Mouse (Mus musculus) fat pad, adult 2 months (tissue): ENCODE measurements around the gene Zkscan17.
"Not testable (repeated sequence)": the region's sequence is repeated elsewhere in the genome, so short reads cannot be mapped to it uniquely, and the experiment has no call there.

ENCODE experiments used
- DNase-seq: peaks from one replicate; pipeline ENCODE4 v3.0.0-alpha.2; 2011; ENCODE audit warnings: low read depth, low spot score; ENCODE audit errors: extremely low read depth

Gene Zkscan17

GRCm38 (mm10) chr11:59526472-59527080 lies at the start of gene Zkscan17:
Gene Zkscan17, minus strand, starts transcription at chr11:59526751.
- no peak for DNase-seq

DNA sequence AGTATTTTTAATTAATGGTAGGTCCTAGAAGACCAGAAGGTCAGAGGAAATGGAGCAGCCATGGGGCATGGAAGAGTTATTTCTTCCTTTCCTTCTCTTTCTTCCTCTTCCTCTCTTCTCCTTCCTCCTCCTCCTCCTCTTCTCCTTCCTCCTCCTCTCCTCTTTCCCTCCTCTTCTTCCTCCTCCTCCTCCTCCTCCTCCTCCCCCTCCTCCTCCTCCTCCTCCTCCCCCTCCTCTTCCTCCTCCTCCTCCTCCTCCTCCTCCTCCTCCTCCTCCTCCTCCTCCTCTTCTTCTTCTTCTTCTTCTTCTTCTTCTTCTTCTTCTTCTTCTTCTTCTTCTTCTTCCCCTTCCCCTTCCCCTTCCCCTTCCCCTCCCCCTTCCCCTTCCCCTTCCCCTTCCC lies 49.6 kb upstream of the Zkscan17 start, which contains the start of gene Olfr222:
Gene Olfr222, minus strand, starts transcription at position 101 of the 400 bp plus-strand sequence.
- DNase-seq = not testable (repeated sequence)

- DNase-seq = no peak
Observed at GRCm38 (mm10) chr11:59575726-59576125, 49.2 kb upstream of the Zkscan17 start.

GRCm38 (mm10) chr11:59569306-59569705 lies 42.8 kb upstream of the Zkscan17 start:
- no peak for DNase-seq

- DNase-seq = no peak
Observed at GRCm38 (mm10) chr11:59562837-59563236, 36.3 kb upstream of the Zkscan17 start.

- no peak for DNase-seq
Observed at GRCm38 (mm10) chr11:59562336-59562735, 35.8 kb upstream of the Zkscan17 start.

- no peak for DNase-seq
Observed at GRCm38 (mm10) chr11:59560906-59561305, 34.4 kb upstream of the Zkscan17 start.

DNA sequence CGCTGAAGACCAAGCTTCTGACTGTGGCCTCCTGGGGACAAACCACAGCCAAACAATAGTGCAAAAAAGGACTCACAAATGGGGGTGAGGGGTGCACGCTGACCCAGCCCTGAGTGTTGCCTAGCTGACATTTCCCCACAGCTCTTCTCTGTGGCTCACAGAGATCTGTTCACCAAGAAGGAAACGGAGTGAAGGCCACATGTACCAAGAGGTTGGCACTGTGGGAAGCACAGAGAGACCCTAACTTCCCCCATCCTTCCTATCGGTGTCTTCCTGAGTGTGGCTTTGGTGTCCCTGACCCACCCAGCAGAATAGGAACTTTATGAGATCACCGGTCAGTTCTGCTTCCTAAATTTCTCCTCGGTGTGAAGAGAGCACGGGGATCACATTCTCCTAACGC lies 28.0 kb upstream of the Zkscan17 start:
- DNase-seq = no peak

- no peak for DNase-seq
Observed at GRCm38 (mm10) chr11:59554127-59554526, 27.6 kb upstream of the Zkscan17 start.

- no peak for DNase-seq
Observed at GRCm38 (mm10) chr11:59544005-59544404, 17.5 kb upstream of the Zkscan17 start.

DNA sequence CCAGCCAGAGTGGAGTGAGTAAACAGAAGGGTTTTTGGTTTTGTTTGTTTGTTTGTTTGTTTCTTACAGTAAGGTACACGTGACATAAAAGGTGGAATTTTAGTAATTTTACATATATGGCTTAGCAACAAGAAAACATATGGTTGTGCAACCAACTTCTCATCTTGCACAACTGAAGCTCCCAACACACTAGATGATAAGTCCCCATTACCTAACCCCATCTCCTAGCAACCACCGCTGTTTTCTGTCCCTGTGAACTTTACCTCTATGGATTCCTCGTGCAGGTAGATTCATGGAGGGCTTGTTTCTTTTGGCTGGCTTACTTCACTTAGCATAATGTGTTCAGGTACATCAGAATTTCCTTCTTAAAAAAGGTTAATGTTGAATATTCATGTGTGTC lies 16.8 kb upstream of the Zkscan17 start:
- DNase-seq = no peak

- no peak for DNase-seq
Observed at GRCm38 (mm10) chr11:59542442-59542841, 15.9 kb upstream of the Zkscan17 start.

DNA sequence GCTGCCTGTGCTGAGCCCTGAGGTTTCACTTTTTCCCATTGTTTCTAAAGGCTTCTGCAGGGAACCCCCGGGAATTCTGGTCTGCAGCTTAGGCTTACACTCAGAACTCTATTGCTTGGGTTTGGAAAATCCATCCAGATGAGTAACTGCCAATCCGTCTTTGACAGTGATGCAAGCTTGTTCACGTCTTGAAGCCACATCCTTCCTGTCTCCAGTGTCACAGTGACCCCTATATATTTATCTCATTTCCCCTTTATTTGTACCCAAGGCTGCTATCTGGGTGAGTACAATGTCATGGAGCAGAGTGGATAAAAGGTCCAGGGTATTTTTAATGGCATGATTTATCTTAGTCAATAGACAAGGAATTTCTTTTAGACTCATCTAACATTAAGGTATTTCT lies 14.8 kb upstream of the Zkscan17 start, which contains the start of gene Nlrp3:
Gene Nlrp3, plus strand, starts transcription at position 245 of the 400 bp plus-strand sequence.
- no peak for DNase-seq

DNA sequence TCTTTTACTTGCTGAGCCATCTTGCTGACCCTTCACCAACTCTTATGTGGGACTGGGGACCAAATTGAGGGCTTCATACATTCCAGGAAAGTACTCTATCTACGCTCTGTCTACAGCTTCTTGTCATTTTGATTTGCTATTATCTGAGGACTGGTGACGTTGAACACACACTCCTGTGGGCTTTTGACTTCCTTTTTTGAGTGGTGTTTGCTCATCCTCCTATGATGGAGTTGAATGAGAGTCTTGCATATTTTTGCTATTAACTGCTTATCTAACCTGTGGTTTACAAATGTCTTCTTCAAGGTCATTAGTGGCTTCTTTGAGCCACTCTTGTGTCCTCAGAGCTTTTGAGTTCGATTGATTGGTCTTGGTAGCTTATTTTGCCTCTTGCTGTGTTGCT lies 13.6 kb upstream of the Zkscan17 start:
- no peak for DNase-seq

- DNase-seq = no peak
Observed at GRCm38 (mm10) chr11:59538387-59538786, 11.8 kb upstream of the Zkscan17 start.

DNA sequence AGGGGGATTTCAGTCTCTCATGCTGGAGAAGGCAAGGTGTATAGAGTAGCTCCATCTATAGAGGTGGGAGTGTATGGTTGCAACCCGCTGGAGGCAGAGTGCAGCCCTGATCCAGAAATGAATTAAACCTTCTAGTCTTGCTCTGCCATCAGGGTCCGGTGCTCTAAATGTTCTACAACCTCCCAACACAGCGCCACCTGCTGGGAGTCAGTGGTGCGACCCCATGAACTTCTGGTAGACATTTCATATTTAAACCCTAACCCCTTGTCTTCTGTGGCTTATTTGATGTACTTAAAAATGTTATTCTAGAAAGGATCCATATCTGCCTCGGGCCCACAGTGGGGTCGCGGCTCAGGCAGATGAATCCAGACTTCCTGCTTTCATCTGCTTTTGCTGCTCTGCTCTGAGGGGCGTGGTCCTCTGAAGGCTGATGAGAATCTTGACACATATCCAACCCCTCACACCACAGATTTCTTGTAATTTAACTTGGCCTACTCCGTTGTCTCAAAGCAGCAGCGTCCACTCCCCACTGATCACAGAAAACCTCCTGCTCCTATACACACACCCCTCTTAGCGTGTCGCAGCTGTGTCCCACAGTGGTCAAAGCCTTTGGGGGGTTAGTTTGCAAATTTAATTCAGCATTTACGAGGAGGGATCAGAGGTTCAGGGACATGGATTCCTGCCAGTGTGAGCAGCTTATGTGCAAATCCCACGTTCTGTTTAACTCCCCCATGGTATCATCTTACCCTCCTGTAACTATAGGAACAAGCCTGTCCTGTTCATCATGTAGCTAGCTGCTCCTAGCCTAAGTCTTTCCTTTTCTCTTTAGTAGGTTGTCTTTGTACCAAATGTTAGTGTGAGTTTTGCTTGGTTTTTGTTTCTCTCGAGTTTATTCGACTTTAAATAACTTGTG lies 10.9 kb upstream of the Zkscan17 start:
- DNase-seq = no peak

DNA sequence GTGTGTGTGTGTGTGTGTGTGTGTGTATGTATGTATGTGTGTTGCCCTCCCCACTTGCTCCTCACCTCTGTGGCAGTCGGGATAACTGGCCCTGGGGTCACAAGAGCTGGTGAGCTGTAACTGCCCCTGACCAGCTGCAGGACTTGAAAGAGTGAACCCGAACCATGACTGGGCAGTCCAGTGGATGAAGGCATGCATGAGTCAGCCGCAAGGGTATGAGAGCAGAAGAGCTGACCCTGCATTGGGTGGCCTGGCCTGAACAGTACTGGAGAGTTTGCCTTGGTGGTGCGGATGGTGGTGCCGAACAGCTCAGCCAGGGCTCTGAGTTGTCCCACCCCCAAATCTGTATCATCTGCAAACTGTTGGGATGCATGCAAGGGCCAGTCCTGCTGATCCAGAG lies 5.0 kb upstream of the Zkscan17 start:
- no peak for DNase-seq

DNA sequence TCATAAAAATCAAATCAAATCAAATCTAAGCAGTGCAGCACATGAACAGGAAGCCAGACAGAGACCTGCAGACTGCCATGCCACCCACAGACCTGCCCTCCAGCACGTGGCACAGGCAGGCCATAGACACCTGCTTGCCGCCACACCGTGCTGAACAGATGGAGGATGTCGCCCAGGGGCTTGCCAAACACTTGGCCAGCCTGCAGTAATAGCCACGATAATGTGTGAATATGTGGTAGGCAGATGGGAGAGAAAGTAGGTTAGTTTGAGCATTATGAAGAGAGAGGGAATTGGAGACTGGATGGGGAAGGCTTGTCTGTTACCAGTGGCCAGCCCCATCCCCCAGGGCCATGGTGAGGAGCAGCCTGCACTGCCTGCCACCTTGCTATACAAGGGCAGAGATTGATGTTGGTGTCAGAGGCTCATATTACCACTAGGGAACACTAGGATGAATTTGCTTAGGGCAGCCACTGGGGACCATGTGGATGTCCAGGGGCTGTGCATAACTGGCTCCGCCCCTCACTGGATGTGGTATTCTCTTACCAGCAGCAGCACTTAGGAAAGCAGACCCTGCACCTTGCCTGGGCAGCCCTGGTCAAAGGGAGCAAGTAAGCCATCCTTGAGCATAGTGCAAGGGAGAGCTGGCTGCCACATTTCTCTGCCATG lies 4.5 kb upstream of the Zkscan17 start:
- no peak for DNase-seq

DNA sequence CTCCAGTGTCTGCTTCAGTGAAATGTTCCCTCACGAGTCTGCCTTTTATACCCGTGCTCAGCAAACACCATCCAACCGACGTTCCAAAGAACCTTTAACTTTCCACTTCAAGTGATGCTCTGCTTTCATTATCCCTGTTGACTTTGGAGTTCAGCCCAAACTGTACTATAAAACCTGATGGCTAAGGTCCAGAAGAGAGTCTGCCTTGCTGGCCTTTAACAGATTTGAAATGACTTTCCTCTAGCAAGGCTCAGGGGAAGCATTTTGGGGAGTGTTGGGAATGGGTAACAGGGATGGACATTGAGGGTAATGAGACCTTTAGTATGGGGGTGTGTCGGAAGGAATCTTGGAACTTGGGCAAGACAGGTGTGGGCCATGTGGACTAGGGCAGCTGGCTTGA lies 3.7 kb upstream of the Zkscan17 start:
- no peak for DNase-seq

DNA sequence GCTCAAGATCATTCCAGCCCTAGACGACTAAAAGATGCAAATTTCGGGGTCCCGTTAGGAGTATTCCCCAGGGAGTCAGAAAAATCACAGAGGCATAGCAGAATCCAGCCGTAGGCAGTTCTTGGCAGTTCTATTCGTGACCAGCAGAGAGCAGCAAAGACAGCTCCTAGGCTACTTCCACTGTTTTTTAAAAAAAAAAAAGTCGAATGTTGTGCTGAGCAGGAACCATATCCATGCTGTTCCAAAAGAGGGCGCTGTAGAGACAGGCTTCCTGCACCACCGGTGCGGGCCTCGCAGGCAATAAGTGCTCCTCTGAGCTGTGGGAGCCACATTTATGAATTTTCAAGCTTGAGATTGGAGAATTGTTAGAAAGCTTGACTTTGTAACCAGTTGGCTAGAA lies 1.3 kb downstream of the Zkscan17 start:
- no peak for DNase-seq

GRCm38 (mm10) chr11:59524150-59524549 lies 2.4 kb downstream of the Zkscan17 start:
- DNase-seq = no peak
